Mouse (Mus musculus): ENCODE results near the gene Col4a2.

GRCm38 (mm10) chr8:11461847-11462246 is 149.2 kb downstream of the Col4a2 start:
- TF ChIP-seq POLR2A (IDR thresholded peaks at IDR 0.05; ENCODE audit: control insufficient read depth, low read depth, low read length) (no peak), CTCF (IDR thresholded peaks at IDR 0.05; ENCODE audit: control insufficient read depth, insufficient read depth, insufficient replicate concordance, low read depth, low read length) (no peak)
